Mouse (Mus musculus): ENCODE data around the gene Hrh3.

DNA sequence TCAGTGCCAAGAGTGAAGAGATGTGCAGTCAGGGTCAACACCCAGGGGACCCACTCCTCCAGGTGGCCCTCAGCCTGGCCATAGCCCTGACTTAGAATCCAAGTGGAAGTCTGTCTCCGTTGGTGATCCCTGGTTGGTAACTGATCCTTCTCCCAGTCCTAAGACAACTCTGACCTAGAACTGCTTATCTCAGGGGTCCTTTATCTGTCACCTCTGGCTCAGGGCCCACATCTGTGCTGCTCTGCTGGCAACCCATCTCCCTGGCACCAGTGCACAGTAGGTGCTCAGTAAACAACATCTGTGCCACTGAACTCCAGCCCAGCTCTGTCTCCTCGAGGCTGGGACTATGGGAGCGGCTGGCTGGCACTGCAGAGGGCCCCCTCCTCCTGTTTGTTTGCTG, 6.7 kb downstream of the Hrh3 start:
- no peak for TF ChIP-seq CTCF (IDR thresholded peaks at IDR 0.05; ENCODE audit: low read depth, low read length)
- TF ChIP-seq POLR2A (IDR thresholded peaks at IDR 0.05; ENCODE audit: extremely low read depth, insufficient read depth, low read length) = no peak

All from liver, adult 2 months (tissue).